Mouse (Mus musculus): ENCODE data around the gene Cox5a. TPM values are rescaled to one million over a fixed set of nuclear protein-coding genes. Genes with fewer than 3 reads are reported as not detected.

Gene Cox5a
- total RNA-seq, 2 experiments from 2014 or later, result 501 to 523 TPM

DNA sequence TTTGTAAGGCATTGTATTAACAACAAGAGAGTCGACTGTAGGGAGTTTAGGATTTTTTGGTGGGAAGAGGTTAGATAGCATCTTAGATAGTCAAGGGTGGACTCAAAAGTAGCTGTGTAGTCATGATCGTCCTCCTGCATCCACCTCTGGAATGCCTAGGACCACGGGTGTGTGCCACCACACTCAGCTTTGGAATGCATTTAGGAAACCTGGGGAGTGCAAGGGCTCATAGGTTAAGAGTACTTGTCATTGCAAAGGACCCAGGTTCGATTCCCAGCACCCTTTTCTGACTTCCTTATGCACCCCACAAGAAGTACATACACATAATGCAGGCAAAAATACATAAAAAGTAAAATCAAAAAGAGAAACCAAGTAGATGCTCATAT is 1.8 kb downstream of the Cox5a start:
- DNase-seq (ENCODE audit: extremely low spot score in 1 of 2, low spot score in 2 of 2), result no peak
- intact Hi-C loops (cut with DNase I), result loop anchor here (5.0 kb wide), 2 partner anchors 36 to 134 kb away; no protein-coding TSS in a partner anchor

DNA sequence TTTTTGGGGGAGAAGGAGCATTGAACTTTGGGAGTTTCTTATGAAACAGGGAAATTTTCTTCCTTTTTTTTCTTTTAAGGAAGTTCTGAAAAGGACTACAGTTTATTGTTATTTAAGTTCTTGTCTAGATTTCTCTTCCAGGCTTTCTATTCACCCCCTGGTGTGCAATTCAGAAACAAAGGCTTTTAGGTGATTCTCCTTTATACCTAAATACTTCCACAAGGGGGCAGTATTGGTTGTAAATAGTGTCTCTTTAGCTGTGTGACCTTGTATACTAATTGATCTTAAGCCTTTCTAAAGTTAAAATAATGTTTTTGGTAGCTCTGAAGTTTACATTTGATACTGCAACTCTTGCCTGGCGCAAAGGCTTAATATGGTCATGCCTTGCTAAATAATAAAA is 2.7 kb downstream of the Cox5a start:
- intact Hi-C loops (cut with DNase I), result loop anchor here (5.0 kb wide), 2 partner anchors 36 to 134 kb away; no protein-coding TSS in a partner anchor
- DNase-seq (ENCODE audit: extremely low spot score in 1 of 2, low spot score in 2 of 2), result no peak

DNA sequence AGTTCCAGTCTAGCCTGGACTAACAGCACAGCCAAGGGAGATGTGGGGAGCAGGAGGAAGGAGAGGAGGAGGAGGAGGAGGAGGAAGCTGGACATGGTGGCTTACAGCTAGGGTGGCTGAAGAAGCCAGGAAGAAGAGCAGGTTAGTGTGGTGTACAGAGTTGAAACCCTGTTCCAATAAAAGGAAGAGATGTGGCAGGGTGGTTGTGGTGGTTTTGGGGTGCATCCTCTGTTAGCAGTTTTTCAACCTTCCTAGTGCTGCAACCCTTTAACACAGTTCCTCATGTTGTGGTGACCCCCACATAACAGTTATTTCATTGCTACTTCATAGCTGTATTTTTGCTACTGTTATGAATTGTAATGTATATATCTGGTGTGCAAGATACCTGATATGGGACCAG is 3.4 kb downstream of the Cox5a start:
- no peak for DNase-seq (ENCODE audit: extremely low spot score in 1 of 2, low spot score in 2 of 2)
- intact Hi-C loops (cut with DNase I), result loop anchor here (5.0 kb wide), 2 partner anchors 37 to 133 kb away; no protein-coding TSS in a partner anchor

DNA sequence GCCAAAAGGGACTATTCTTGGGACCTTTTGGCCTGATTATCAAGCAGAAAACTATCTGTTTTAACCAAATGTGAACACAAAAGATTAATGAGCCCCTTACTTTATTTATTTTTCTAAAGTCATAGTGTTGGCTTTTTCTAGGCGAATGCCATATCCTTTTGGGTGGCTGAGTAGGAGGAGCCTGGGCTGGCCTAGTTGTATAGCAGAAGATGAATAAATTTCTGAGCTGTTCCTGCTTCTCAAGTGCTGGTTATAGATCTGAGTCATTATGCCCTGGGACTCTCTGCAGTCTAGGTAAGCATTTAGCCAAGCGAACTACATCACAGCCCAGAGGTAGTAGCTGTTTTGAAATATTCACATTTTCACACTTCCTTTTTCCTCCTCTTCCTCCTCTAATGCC is 4.4 kb downstream of the Cox5a start:
- intact Hi-C loops (cut with DNase I), result no loop called here
- DNase-seq (ENCODE audit: extremely low spot score in 1 of 2, low spot score in 2 of 2), result no peak

DNA sequence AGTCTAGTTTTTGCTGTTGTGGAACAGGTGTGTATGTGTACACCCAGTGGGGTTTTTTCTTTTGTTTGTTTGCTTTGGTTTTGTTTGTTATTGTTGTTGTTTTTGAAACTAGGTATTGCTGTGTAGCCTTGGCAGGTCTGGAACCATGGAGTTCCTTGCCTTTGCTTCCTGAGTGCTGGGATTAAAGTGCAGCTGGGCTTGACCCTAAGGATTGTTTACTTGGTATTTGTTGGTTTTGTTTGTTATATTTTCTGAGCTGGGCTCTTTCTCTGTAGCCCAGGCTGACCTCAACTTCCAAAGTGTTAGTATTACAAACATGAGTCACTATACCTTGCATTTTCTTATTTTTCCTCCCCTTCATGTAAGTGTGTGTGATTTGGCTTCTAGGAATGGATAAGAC is 5.4 kb downstream of the Cox5a start:
- DNase-seq (ENCODE audit: extremely low spot score in 1 of 2, low spot score in 2 of 2), result no peak
- intact Hi-C loops (cut with DNase I), result no loop called here

DNA sequence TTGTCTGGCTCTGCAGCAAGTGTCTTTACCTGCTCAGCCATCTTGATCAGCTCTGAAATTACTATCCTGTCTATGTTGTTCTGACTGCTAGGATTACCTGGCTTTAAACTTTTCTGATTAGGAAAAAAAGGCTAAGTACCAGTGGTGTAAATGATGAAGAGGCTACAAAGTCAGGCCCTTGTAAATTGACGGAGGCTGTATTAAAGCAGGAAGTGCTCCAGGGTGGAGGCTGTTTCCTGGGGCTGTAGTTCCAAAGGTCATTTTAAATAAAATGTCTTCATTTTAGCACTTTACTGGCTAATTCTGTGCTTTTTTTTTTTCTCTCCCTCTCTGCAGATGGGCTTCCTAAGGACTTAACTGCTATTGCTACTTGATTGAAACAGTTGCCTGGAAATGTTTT is 10.9 kb downstream of the Cox5a start:
- no peak for DNase-seq (ENCODE audit: extremely low spot score in 1 of 2, low spot score in 2 of 2)
- intact Hi-C loops (cut with DNase I), result no loop called here

DNA sequence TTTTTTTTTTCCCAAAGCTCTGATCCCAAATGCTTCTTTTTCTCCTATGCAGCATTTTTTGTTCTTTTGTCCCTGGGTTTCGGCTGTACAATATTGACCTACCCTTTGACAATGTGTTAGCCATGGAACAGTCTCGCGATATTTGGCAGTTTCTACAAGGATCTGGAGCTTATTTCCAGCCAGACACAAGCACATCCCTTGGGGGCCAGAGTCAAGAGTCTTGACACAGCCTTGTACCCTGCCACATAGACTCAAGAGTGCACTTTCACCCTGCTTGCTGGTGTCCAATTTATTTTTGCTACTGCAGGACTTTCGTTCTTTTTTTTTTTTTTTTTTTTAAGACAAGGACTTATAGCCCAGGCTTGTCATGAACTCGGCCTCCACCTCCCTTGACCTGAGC is 15.3 kb downstream of the Cox5a start:
- intact Hi-C loops (cut with DNase I), result no loop called here
- no peak for DNase-seq (ENCODE audit: extremely low spot score in 1 of 2, low spot score in 2 of 2)

DNA sequence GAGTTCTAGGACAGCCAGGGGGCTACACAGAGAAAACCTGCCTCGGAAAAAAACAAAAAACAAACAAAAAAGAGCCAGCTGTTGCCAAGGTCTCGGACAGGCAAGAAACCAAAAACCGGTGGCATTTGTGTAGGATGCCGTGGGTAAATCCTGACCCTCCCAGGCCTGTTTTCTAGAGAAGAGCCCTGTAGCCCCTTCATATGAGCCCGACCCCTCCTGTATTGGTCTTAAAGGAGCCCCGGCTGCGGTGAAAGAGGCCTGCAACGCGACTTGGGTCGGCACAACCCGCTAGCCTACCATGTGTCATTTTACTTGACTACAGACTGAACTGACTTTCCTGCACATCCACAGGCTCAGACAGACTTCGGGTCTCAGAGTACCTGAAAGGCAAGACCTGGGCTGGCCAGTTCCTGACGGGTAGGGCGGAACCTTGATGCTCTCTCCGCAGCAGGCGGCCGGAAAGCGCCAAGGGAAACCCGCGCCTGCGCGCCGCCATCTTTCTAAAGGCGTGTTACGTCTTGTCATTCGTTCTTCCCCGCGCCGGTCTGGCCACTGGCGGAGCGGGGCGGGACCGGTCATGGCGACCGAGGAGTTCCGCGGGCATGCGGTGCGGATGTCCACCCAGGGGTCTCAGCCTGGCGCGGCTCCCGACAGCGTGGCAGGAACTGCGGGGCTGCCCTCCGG is 16.1 kb downstream of the Cox5a start, which contains the start of gene Fam219b:
Gene Fam219b, plus strand, starts transcription at position 485 of the 684 bp plus-strand sequence.
- intact Hi-C loops (cut with DNase I), result no loop called here
- DNase-seq (ENCODE audit: extremely low spot score in 1 of 2, low spot score in 2 of 2), result peak; percentile 91 to 96

DNA sequence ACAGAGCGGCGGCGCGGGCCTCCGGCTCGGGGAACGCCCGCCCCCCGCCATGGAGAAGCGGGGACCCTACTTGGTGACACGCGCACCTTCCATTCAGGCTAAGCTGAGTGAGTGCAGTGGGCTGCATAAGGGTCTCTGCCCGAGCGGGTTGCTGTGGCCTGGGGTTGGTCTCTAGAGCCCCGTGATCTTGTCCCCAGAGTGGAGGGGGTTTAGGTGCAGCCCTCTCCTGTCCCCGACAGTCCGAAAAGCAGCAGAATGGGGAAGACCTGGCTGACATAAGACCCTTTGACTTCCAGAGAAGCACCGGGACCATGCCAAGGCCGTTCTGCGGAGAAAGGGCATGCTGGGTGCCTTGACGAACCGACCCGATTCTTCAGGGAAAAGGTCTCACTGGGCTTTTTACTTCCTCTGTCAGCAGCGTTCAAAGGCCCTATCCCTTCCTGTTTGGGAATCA is 16.7 kb downstream of the Cox5a start:
- DNase-seq (ENCODE audit: extremely low spot score in 1 of 2, low spot score in 2 of 2), result peak in 1 of 2 experiments; percentile 47
- intact Hi-C loops (cut with DNase I), result no loop called here

DNA sequence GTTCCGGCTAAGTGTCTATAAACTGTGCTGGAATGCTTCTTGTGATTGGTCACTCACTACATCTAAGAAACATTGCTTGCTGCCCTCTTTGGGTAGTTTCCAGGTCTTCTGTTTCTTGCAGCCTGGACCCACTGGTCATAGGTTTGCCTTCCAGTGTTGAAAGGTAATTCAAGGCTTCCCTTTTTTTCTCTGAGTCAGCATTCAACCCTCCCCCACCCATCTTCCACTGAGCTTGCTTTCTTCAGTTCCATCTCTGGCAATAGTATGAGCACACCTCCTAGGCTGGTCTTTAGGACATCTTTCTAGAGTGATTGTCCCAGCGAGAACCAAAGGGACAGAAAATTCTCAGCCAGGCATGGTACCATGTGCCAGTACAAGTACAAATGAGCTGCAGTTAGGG is 18.5 kb downstream of the Cox5a start:
- no peak for DNase-seq (ENCODE audit: extremely low spot score in 1 of 2, low spot score in 2 of 2)
- intact Hi-C loops (cut with DNase I), result no loop called here

DNA sequence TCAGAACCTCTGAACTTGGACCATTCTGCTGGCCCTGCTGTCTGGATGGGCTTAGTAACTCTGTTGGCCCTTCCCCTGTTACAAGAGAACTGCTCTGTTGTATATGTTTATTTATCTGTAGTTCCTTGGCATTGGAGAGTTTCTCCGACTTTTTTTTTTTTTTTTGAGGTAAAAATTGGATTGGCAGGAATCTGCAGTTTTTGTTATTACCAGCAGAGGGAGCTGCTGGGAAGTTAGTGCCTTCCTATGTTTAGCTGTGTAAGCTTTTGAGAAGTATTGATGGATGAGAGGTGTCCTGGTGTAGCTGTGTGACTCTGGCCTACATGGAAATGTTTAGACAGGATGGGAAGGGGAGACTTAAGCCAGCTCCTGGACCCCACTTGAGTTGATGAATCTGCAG is 20.2 kb downstream of the Cox5a start:
- intact Hi-C loops (cut with DNase I), result loop anchor here (5.0 kb wide), 1 partner anchor 111 kb away; the partner anchor contains the start of gene Csk
- DNase-seq (ENCODE audit: extremely low spot score in 1 of 2, low spot score in 2 of 2), result no peak

DNA sequence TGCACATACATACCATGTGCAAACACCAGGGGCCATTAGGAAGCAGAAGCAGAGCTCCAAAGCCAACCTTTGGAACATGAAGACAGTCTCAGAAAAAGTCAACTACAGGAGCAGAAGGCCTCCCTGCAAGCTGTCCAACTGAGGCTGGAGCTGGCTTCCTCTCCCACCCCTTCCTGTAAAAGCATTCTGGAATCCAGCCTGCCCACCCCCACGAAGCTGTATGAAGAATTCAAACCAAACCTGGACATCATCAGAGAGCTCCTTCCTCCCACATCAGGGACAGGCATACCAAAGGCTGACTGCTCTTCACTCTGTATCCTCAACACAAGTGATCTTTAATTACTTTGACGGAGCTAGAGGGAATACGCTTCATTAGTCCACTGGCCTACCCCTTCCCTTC is 22.9 kb downstream of the Cox5a start:
- DNase-seq (ENCODE audit: extremely low spot score in 1 of 2, low spot score in 2 of 2), result no peak
- intact Hi-C loops (cut with DNase I), result loop anchor here (5.0 kb wide), 1 partner anchor 108 kb away; the partner anchor contains the start of gene Csk

DNA sequence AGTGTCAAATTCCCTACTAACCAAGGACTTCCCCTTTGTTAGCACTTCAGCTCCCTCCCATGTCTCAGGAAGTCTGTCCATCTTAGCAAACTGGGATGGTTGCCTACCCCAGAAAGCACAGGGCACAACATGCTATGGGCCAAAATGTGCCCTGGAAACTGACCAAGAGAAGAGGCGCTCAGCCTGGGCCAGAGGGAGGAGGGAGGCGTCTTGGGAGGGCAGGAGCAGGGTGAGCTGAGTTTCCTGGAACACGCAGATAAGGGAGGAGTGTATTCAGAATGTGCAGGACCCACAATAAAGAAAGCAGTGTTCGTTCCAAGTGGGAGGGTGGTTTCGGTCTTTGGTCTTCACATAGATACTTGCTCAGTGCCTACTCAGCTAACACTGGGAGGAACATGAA is 26.2 kb downstream of the Cox5a start:
- intact Hi-C loops (cut with DNase I), result no loop called here
- DNase-seq (ENCODE audit: extremely low spot score in 1 of 2, low spot score in 2 of 2), result no peak

DNA sequence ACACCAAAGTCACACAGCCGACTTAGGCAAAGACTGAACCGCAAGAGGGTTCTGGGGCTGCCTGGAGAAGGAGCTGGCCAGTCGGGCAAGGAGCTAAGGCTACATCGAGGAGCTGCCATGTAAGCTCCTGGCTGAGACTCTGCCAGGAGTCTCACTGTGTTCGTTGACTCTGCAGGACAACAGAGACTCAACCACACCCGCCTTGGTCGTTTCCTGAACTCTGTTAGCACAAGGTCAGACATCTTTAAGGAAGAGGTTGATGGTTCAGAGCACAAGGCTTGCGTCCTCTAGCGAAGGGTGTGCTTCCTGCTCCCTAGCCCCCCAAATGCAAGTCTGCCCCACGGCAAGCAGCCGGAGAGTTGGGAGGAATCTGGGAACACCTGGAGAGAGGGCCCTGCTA is 26.8 kb downstream of the Cox5a start:
- intact Hi-C loops (cut with DNase I), result no loop called here

DNA sequence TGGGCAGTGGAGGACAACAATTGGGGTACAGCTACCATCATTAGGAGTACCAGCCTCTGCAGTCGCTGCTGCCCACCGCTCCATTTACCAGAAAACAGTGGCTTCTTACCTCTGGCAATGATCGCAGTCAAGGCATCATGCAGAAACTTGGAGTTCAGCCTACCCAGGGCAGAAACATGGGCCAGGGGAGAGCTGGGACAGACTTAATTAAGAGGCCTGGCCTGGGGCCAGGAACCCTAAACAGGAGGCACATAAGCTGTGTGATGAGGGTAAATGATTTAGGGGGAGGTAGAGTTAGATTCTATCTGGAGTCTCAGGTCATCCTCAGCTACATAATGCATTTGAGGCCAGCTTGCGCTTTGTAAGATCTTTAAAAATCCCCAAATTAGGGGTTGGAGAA is 28.1 kb downstream of the Cox5a start:
- intact Hi-C loops (cut with DNase I), result no loop called here
- DNase-seq (ENCODE audit: extremely low spot score in 1 of 2, low spot score in 2 of 2), result no peak

More for the DNA sequence above, 26.8 kb downstream of the Cox5a start:
- DNase-seq (ENCODE audit: extremely low spot score in 1 of 2, low spot score in 2 of 2), result no peak

DNA sequence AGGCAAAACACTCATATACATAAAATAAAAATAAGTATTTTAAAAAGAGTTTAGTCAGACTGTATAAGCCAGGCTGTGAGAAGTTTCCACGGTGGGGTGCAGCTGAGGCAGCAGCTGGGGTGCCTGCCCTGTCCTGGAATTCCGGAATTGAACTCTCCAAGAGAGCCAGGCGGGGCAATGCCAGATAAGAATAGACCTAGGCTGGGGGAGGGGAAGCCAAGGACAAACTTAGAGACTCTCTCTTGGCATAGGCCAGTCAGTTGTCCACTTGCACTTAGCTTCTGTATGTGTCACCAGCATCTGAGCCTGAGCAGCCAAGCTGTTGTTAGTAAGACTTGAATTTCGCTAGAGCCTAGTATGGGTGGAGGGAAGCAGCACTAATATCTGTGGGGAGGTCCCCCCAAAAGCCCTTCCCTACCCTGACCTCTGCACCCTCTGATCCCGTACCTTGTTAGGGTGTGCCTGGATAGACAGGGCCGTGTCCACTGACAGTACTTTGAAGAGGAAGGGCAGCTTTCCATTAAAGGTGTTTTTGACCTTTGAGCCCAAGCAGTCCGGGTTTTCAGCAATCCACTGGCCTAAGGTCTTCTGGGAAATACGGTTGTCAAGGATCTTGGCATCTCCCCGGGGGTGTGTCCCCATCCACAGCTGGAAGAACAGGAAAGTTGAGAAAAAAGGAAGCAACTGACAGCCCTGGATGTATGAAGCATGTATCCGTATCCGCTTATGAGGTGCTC is 29.2 kb downstream of the Cox5a start:
- intact Hi-C loops (cut with DNase I), result no loop called here
- no peak for DNase-seq (ENCODE audit: extremely low spot score in 1 of 2, low spot score in 2 of 2)

DNA sequence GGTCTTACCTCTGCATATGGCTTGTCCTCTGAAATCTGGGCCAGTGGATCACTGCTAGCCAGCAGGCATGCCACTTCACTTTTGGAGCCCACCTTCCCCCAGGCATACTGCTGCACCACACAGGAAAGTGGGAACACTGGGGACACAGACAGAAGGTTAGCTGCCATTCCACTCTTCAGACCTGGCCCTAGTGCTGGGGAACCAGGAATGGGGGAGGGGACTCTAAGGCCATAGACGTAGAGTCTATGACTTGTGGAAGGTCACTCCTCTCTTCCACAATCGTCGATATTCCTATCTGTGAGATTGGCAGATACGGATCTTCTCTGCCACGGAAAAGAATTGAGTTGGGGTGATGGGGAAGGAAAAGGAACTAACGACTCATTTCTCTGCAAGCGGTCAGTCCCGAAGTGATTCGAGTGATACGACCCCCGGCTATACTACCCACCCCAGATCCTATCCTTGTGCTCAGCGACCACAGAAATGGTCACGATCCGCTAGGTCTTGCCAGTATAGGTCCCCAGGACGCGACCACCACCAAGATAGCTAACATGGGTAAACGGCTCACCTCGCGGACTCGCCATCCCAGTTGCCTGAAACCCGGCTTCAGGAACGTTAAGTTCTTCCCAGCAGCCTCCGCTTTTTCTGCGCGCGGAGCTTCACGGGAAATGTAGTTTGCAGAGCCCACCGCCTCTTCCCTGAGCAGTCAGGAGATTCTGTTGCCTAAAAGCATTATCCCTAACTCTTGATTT is 31.2 kb downstream of the Cox5a start, which contains the start of gene Mpi:
Gene Mpi, minus strand, starts transcription at position 625 of the 749 bp plus-strand sequence.
- DNase-seq (ENCODE audit: extremely low spot score in 1 of 2, low spot score in 2 of 2), result peak; percentile 76 to 82
- intact Hi-C loops (cut with DNase I), result no loop called here

DNA sequence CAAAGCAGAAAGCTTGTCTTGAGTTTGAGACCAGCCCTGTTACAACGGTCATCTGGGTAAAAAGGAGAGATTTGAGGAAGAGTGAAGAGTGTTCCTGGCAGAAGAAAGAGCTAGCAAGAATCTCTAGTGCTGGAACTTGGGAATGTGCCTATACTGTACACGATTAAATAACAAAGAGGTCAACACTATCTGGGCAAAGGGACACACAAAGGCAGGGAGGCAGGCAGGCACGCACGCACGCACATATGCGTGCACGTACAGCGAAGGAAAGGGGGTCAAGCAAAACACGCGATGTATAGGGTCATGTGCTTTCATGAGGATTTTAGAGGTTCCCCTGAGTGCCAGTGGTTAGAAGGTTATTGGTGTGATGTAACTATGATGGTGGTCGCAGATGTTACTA is 32.0 kb downstream of the Cox5a start:
- intact Hi-C loops (cut with DNase I), result no loop called here
- DNase-seq (ENCODE audit: extremely low spot score in 1 of 2, low spot score in 2 of 2), result no peak

DNA sequence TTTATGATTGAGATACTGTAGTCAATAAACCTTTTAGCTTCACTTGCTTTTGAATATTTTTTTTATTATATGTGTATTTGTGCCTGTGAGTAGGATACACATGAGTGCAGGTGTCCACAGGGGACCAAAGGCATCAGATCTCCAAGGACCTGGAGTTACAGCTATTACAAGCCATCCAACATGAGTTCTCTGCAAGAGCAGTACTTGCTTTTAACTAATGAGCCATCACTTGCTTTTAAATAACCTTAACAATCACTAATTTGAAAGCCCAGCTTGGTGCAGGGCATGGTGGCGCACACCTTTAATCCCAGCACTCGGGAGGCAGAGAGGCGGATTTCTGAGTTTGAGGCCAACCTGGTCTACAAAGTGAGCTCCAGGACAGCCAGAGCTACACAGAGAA is 33.7 kb downstream of the Cox5a start:
- intact Hi-C loops (cut with DNase I), result no loop called here
- no peak for DNase-seq (ENCODE audit: extremely low spot score in 1 of 2, low spot score in 2 of 2)
